Mouse (Mus musculus): ENCODE measurements at regions not wholly inside any gene's neighbourhood (a gene's known extent, or its start where the extent isn't known, plus 50 kb on each side); places are given as distances from the start of the nearest gene placed in this dataset.
"Not testable (repeated sequence)": the region's sequence is repeated elsewhere in the genome, so short reads cannot be mapped to it uniquely, and the experiment has no call there.

DNA sequence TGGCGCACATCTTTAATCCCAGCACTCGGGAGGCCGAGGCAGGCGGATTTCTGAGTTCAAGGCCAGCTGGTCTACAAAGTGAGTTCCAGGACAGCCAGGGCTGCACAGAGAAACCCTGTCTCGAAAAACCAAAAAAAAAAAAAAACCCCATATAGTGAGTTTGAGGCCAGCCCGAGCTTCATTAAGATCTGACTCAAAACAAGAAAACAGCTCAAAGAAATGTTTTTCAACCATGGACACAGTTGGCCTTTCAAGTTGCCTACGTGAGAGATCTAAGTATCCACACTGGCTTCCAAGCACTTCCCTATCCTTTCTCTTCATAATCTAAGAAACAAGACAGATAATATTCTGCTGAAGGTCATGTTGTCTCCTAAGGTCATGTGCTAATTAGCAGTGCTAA lies 119.1 kb upstream of the Sox5 start:
- not testable (repeated sequence) for H3K9me3 ChIP-seq (ENCODE audit: control insufficient read depth, low read length); H3K9ac ChIP-seq (ENCODE audit: low read depth, low read length); H3K4me3 ChIP-seq (ENCODE audit: low read depth, low read length); DNase-seq (ENCODE audit: low spot score); ATAC-seq (ENCODE audit: low read depth); H3K36me3 ChIP-seq (ENCODE audit: control insufficient read depth, insufficient read depth, low read length); H3K27me3 ChIP-seq (replicated peaks; ENCODE audit: control insufficient read depth, insufficient read depth, low read length); H3K27ac ChIP-seq (replicated peaks; ENCODE audit: low read depth, low read length); H3K4me2 ChIP-seq (ENCODE audit: low read depth, low read length)
- H3K4me1 ChIP-seq (ENCODE audit: control insufficient read depth, insufficient read depth, low read length) = peaks cover 11% of the 10 kb centered on the region; the same call in 1 of the 2 replicates
- WGBS = 91% methylated on average over 7 of the region's 7 CpGs

DNA sequence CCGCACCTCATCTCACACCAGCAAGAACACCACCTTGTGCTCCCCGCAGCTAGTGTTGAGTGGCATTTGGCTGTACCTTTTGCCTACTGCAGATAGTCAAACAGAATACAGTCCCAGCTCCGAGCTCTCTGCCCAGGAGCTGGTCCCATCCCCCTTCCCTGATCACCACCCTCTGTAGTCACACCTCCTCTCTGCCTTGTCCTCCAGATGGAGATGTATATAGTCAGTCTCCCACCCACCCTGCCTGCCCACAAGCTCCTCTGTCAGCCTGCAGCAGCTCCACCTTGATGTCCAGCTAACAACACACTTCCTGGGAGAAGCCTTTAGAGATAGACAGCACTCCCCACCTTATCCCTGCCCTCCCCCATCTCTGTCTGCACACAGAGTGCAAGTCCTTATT lies 115.7 kb upstream of the Sox5 start:
- 83% methylated on average over 3 of the region's 3 CpGs for WGBS
- no peak overlapping the region for H3K4me2 ChIP-seq (ENCODE audit: low read depth, low read length)
- no peak overlapping the region for H3K27ac ChIP-seq (replicated peaks; ENCODE audit: low read depth, low read length)
- H3K4me3 ChIP-seq (ENCODE audit: low read depth, low read length) = no peak overlapping the region
- no peaks in the 10 kb centered on the region for H3K27me3 ChIP-seq (replicated peaks; ENCODE audit: control insufficient read depth, insufficient read depth, low read length)
- no peak overlapping the region for H3K9ac ChIP-seq (ENCODE audit: low read depth, low read length)
- H3K9me3 ChIP-seq (ENCODE audit: control insufficient read depth, low read length) = no peaks in the 10 kb centered on the region
- H3K36me3 ChIP-seq (ENCODE audit: control insufficient read depth, insufficient read depth, low read length) = no peaks in the 10 kb centered on the region
- no peak for ATAC-seq (ENCODE audit: low read depth)
- peaks cover 8% of the 10 kb centered on the region; the same call in 1 of the 2 replicates for H3K4me1 ChIP-seq (ENCODE audit: control insufficient read depth, insufficient read depth, low read length)
- no peak for DNase-seq (ENCODE audit: low spot score)

DNA sequence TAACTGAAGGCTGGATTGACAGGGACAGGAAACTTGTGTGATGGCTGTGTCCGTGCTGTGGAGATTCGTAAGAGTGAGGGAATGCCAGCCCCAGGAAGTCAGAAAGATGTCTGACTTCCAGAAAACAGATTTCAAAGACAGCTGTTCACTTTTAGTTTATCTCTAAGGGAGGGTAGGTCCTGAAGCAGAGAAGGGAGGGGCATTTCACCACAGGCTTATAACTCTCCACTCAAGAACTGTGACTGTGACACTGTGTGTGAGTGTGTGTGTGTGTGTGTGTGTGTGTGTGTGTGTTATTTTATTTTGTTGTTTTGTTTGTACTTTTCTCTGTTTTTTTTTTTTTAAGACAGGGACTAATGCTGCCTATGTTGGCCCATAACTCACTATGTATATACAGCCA lies 109.1 kb upstream of the Sox5 start:
- Histone ChIP-seq H3K9ac (ENCODE audit: low read depth, low read length) (no peak overlapping the region), H3K27ac (replicated peaks; ENCODE audit: low read depth, low read length) (peak overlapping the region; percentile 74), H3K27me3 (replicated peaks; ENCODE audit: control insufficient read depth, insufficient read depth, low read length) (no peaks in the 10 kb centered on the region), H3K36me3 (ENCODE audit: control insufficient read depth, insufficient read depth, low read length) (no peaks in the 10 kb centered on the region), H3K4me2 (ENCODE audit: low read depth, low read length) (peak overlapping the region; percentile 17; the same call in 1 of the 2 replicates), H3K4me3 (ENCODE audit: low read depth, low read length) (no peak overlapping the region), H3K4me1 (ENCODE audit: control insufficient read depth, insufficient read depth, low read length) (peaks cover 3% of the 10 kb centered on the region; the same call in 1 of the 2 replicates), H3K9me3 (ENCODE audit: control insufficient read depth, low read length) (no peaks in the 10 kb centered on the region)
- no peak for ATAC-seq (ENCODE audit: low read depth)
- no peak for DNase-seq (ENCODE audit: low spot score)
- 19% methylated on average over 2 of the region's 2 CpGs for WGBS

DNA sequence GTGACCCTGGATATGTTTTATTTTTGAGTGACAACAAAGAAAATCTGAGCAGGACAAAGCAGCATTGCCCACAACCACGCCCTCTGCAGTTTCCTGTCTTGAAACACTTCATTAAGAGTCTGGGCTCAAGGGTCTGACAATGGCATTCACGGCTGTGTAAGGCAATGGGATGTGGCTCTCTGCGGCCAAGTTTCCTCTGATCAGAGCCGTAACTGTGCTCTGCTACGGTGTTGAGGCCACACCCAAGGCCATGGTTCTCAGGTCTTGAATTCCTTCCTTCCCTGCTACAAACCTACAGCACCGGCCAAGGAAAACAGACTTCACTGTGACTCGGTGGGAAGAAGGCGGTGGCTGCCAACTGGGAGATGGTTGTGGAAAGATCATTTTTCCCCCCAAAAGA lies 108.4 kb upstream of the Sox5 start:
- peak overlapping the region; percentile 17; the same call in 1 of the 2 replicates for H3K4me2 ChIP-seq (ENCODE audit: low read depth, low read length)
- no peaks in the 10 kb centered on the region for H3K9me3 ChIP-seq (ENCODE audit: control insufficient read depth, low read length)
- no peak overlapping the region for H3K4me3 ChIP-seq (ENCODE audit: low read depth, low read length)
- ATAC-seq (ENCODE audit: low read depth) = peak; percentile 37; the same call in 1 of the 2 replicates
- no peaks in the 10 kb centered on the region for H3K36me3 ChIP-seq (ENCODE audit: control insufficient read depth, insufficient read depth, low read length)
- WGBS = 35% methylated on average over 8 of the region's 8 CpGs
- no peak overlapping the region for H3K9ac ChIP-seq (ENCODE audit: low read depth, low read length)
- DNase-seq (ENCODE audit: low spot score) = peak; percentile 74
- H3K27me3 ChIP-seq (replicated peaks; ENCODE audit: control insufficient read depth, insufficient read depth, low read length) = no peaks in the 10 kb centered on the region
- H3K4me1 ChIP-seq (ENCODE audit: control insufficient read depth, insufficient read depth, low read length) = peaks cover 3% of the 10 kb centered on the region; the same call in 1 of the 2 replicates
- H3K27ac ChIP-seq (replicated peaks; ENCODE audit: low read depth, low read length) = peak overlapping the region; percentile 74; the same call in 1 of the 2 replicates

DNA sequence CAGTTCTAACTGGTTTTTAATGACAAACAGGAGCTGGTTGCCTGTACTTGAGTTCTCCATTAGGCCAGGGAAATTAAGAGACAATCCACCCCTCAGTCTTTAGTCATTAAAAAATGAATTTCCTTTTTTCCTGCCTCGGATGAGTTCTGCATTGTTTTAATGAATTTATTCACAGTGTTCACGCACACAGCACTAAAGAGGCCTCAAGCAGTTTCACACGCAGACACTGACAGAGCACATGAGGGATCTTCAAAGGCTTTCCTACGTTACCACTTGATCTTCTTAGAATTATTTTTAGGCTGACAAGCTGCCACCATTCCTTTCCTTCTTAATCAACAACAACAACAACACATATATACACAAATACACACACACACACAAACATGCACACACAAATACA lies 101.3 kb upstream of the Sox5 start:
- Histone ChIP-seq H3K27me3 (replicated peaks; ENCODE audit: control insufficient read depth, insufficient read depth, low read length) (no peaks in the 10 kb centered on the region), H3K4me3 (ENCODE audit: low read depth, low read length) (no peak overlapping the region), H3K27ac (replicated peaks; ENCODE audit: low read depth, low read length) (no peak overlapping the region), H3K4me1 (ENCODE audit: control insufficient read depth, insufficient read depth, low read length) (no peaks in the 10 kb centered on the region; the same call in 1 of the 2 replicates), H3K4me2 (ENCODE audit: low read depth, low read length) (no peak overlapping the region), H3K36me3 (ENCODE audit: control insufficient read depth, insufficient read depth, low read length) (no peaks in the 10 kb centered on the region), H3K9me3 (ENCODE audit: control insufficient read depth, low read length) (no peaks in the 10 kb centered on the region), H3K9ac (ENCODE audit: low read depth, low read length) (no peak overlapping the region)
- DNase-seq (ENCODE audit: low spot score) (no peak), ATAC-seq (ENCODE audit: low read depth) (no peak)
- WGBS = 63% methylated on average over 4 of the region's 4 CpGs

DNA sequence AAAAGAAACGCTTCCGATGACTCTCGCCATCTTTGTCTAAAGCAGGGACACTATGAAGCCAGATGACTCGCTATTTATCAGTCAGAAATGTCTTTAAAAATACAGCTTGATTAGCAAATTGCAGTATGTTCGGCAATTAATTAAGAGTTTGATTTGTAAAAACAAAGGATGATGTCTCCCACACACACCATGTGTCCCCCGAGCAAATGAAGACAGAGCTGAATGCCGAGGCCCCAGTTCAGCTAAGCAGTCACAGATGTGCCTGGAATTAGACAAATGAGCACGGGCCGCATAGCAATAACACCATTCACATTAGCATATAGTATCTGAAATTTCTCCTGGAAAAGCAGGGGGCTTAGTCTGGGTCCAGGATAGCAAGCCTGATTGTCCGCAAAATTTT lies 98.3 kb upstream of the Sox5 start:
- ATAC-seq (ENCODE audit: low read depth) (no peak), DNase-seq (ENCODE audit: low spot score) (no peak)
- H3K9me3 ChIP-seq (ENCODE audit: control insufficient read depth, low read length) = no peaks in the 10 kb centered on the region
- no peaks in the 10 kb centered on the region for H3K27me3 ChIP-seq (replicated peaks; ENCODE audit: control insufficient read depth, insufficient read depth, low read length)
- no peak overlapping the region for H3K4me3 ChIP-seq (ENCODE audit: low read depth, low read length)
- H3K9ac ChIP-seq (ENCODE audit: low read depth, low read length) = no peak overlapping the region
- 58% methylated on average over 10 of the region's 10 CpGs for WGBS
- no peaks in the 10 kb centered on the region for H3K36me3 ChIP-seq (ENCODE audit: control insufficient read depth, insufficient read depth, low read length)
- H3K27ac ChIP-seq (replicated peaks; ENCODE audit: low read depth, low read length) = no peak overlapping the region
- no peak overlapping the region for H3K4me2 ChIP-seq (ENCODE audit: low read depth, low read length)
- no peaks in the 10 kb centered on the region; the same call in 1 of the 2 replicates for H3K4me1 ChIP-seq (ENCODE audit: control insufficient read depth, insufficient read depth, low read length)

DNA sequence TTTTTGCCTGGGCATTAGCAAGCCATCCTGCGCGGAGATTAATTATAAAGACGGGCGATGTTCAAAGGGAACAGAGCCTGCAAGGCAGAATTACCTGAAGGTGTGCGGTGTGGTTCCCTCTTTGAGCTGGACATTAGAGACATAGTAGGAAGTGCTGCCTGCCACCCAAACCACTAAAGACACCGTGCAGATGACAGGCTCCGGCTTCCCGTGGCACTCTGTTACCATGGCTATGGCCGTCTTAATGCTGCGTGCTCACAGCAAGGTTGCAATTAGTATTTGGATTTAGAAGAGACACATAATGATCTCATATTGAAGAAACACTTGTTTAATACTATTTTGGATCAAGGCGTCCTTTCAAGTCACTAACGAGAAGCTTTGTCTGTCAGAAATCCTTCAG lies 95.0 kb upstream of the Sox5 start:
- H3K9ac ChIP-seq (ENCODE audit: low read depth, low read length) = no peak overlapping the region
- H3K4me1 ChIP-seq (ENCODE audit: control insufficient read depth, insufficient read depth, low read length) = no peaks in the 10 kb centered on the region
- no peaks in the 10 kb centered on the region for H3K36me3 ChIP-seq (ENCODE audit: control insufficient read depth, insufficient read depth, low read length)
- no peak overlapping the region for H3K27ac ChIP-seq (replicated peaks; ENCODE audit: low read depth, low read length)
- 79% methylated on average over 12 of the region's 12 CpGs for WGBS
- H3K4me2 ChIP-seq (ENCODE audit: low read depth, low read length) = no peak overlapping the region
- ATAC-seq (ENCODE audit: low read depth) (no peak), DNase-seq (ENCODE audit: low spot score) (no peak)
- no peaks in the 10 kb centered on the region for H3K27me3 ChIP-seq (replicated peaks; ENCODE audit: control insufficient read depth, insufficient read depth, low read length)
- H3K9me3 ChIP-seq (ENCODE audit: control insufficient read depth, low read length) = no peaks in the 10 kb centered on the region
- H3K4me3 ChIP-seq (ENCODE audit: low read depth, low read length) = no peak overlapping the region

DNA sequence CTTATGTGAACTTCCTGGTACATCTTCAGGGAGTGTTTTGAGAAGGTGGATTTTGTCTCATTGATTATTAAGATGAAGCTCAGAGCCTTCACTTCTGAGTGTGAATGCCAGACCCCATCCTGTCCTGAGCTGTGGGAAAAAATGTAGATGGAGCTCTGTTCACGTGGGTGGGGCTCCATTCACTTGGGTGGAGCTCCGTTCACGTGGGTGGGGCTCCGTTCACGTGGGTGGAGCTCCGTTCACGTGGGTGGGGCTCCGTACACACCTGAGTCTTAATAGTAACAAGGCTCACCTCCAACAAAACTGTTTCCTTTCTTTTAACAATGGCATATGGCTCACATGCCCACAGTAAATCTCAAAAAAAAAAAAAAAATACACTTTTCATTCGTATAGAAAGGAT lies 94.1 kb upstream of the Sox5 start:
- Histone ChIP-seq H3K9me3 (ENCODE audit: control insufficient read depth, low read length) (no peaks in the 10 kb centered on the region), H3K4me1 (ENCODE audit: control insufficient read depth, insufficient read depth, low read length) (no peaks in the 10 kb centered on the region), H3K27ac (replicated peaks; ENCODE audit: low read depth, low read length) (no peak overlapping the region), H3K4me2 (ENCODE audit: low read depth, low read length) (no peak overlapping the region), H3K4me3 (ENCODE audit: low read depth, low read length) (no peak overlapping the region), H3K9ac (ENCODE audit: low read depth, low read length) (no peak overlapping the region), H3K36me3 (ENCODE audit: control insufficient read depth, insufficient read depth, low read length) (no peaks in the 10 kb centered on the region), H3K27me3 (replicated peaks; ENCODE audit: control insufficient read depth, insufficient read depth, low read length) (no peaks in the 10 kb centered on the region)
- no peak for DNase-seq (ENCODE audit: low spot score)
- WGBS = 62% methylated on average over 9 of the region's 9 CpGs
- ATAC-seq (ENCODE audit: low read depth) = no peak

DNA sequence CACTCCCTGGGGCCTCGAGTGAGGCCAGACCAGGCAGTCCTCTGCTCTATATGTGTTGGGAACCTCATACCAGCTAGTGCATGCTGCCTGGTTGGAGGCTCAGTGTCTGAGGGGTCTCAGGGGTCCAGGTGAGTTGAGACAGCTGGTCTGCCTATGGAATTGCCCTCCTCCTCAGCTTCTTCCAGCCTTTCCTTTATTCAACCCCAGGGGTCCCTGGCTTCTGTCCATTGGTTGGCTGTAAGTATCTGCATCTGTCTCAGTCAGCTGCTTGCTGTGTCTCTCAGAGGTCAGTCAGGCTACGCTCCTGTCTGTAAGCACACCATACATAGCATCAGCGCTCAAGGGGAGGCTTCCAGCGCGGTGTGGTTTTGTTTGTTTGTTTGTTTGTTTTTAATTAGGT lies 92.5 kb upstream of the Sox5 start:
- DNase-seq (ENCODE audit: low spot score) = no peak
- Histone ChIP-seq H3K9me3 (ENCODE audit: control insufficient read depth, low read length) (no peaks in the 10 kb centered on the region), H3K4me2 (ENCODE audit: low read depth, low read length) (no peak overlapping the region), H3K4me3 (ENCODE audit: low read depth, low read length) (no peak overlapping the region), H3K27ac (replicated peaks; ENCODE audit: low read depth, low read length) (no peak overlapping the region), H3K9ac (ENCODE audit: low read depth, low read length) (no peak overlapping the region), H3K36me3 (ENCODE audit: control insufficient read depth, insufficient read depth, low read length) (no peaks in the 10 kb centered on the region), H3K4me1 (ENCODE audit: control insufficient read depth, insufficient read depth, low read length) (no peaks in the 10 kb centered on the region), H3K27me3 (replicated peaks; ENCODE audit: control insufficient read depth, insufficient read depth, low read length) (no peaks in the 10 kb centered on the region)
- no peak for ATAC-seq (ENCODE audit: low read depth)
- WGBS = 79% methylated on average over 5 of the region's 5 CpGs

Data from embryonic facial prominence, embryonic 14.5 days (tissue).